Mouse (Mus musculus): Measurements from ENCODE around the gene Sf1. TPM values are rescaled to one million over a fixed set of nuclear protein-coding genes. Genes with fewer than 3 reads are reported as not detected.

Gene Sf1
- total and polyA plus RNA-seq, 2 experiments from 2014 or later, result 70.5 to 95.5 TPM

GRCm38 (mm10) chr19:6419805-6420310 lies 56.4 kb downstream of the Sf1 start:
- Histone ChIP-seq H3K4me1 (ENCODE audit: insufficient read depth, low read length) (peaks cover 52% of the 10 kb centered on the region), H3K27me3 (ENCODE audit: insufficient read depth, low read length) (no peaks in the 10 kb centered on the region), H3K4me3 (ENCODE audit: low read depth, low read length) (peak overlapping the region; percentile 61), H3K27ac (ENCODE audit: low read depth, low read length) (peak overlapping the region; percentile 93), H3K9me3 (ENCODE audit: low read length) (no peaks in the 10 kb centered on the region), H3K36me3 (ENCODE audit: insufficient read depth, low read length) (no peaks in the 10 kb centered on the region), H3K9ac (replicated peaks; ENCODE audit: low read length, poor library complexity, severe bottlenecking) (peak overlapping the region; percentile 88), H3K4me2 (ENCODE audit: low read depth, low read length, poor library complexity, severe bottlenecking) (peak overlapping the region; percentile 91)
- DNase-seq (ENCODE audit: low spot score) (no peak), ATAC-seq (ENCODE audit: low FRiP score) (no peak)
- 29% methylated on average over 9 of the region's 9 CpGs for WGBS
- 0 out of 2 replicates have a peak, but pooled peaks have one; percentile 11 for TF ChIP-seq CTCF (IDR thresholded peaks at IDR 0.05)

DNA sequence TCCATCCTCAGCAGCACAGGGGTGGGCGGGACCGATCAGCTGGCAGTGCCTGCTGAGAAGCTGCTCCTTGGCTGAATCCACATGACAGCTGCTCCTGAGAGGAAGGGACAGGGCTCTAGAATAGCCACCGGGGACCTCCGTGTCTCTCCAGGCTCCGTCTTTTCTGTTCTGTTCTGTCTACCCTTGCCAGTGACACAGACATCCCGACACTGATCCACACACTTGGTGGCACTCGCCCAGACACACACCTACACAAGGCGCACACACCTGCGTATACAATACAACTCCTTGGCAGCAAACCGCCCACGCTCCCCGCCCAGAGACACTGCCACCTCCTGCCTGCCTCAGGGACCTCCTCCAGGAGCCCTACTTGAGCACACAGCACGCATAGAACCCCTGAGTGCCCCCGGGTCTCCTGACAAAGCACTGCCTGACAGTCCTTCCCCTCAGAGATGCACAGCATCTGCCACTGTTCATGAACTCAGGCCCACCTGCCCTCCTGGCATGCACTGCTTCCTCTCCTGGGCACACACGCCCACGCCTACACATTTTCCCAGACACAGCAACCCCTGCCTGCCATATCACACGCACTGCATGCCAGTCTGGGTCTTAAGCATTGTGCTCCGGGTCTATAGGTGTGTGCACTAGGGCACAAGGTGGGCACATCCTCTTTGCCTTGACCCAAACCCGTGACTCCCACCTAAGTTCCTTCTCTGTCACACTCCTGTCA lies 57.2 kb downstream of the Sf1 start:
- H3K9ac ChIP-seq (replicated peaks; ENCODE audit: low read length, poor library complexity, severe bottlenecking), result peak overlapping the region; percentile 88
- no peaks in the 10 kb centered on the region for H3K9me3 ChIP-seq (ENCODE audit: low read length)
- no peaks in the 10 kb centered on the region for H3K36me3 ChIP-seq (ENCODE audit: insufficient read depth, low read length)
- TF ChIP-seq CTCF (IDR thresholded peaks at IDR 0.05), result no peak
- H3K4me1 ChIP-seq (ENCODE audit: insufficient read depth, low read length), result peaks cover 52% of the 10 kb centered on the region
- WGBS, result 53% methylated on average over 18 of the region's 19 CpGs
- H3K27ac ChIP-seq (ENCODE audit: low read depth, low read length), result 0 out of 2 replicates have a peak overlapping the region, but pooled peaks have one; percentile 93
- peak overlapping the region; percentile 91 for H3K4me2 ChIP-seq (ENCODE audit: low read depth, low read length, poor library complexity, severe bottlenecking)
- no peak for DNase-seq (ENCODE audit: low spot score)
- H3K4me3 ChIP-seq (ENCODE audit: low read depth, low read length), result peak overlapping the region; percentile 61
- no peaks in the 10 kb centered on the region for H3K27me3 ChIP-seq (ENCODE audit: insufficient read depth, low read length)
- ATAC-seq (ENCODE audit: low FRiP score), result no peak

- peak overlapping the region; percentile 91 for H3K4me2 ChIP-seq (ENCODE audit: low read depth, low read length, poor library complexity, severe bottlenecking)
- no peak overlapping the region for H3K27ac ChIP-seq (ENCODE audit: low read depth, low read length)
- no peaks in the 10 kb centered on the region for H3K27me3 ChIP-seq (ENCODE audit: insufficient read depth, low read length)
- peaks cover 46% of the 10 kb centered on the region for H3K4me1 ChIP-seq (ENCODE audit: insufficient read depth, low read length)
- no peak for TF ChIP-seq CTCF (IDR thresholded peaks at IDR 0.05)
- ATAC-seq (ENCODE audit: low FRiP score), result no peak
- H3K9ac ChIP-seq (replicated peaks; ENCODE audit: low read length, poor library complexity, severe bottlenecking), result peak overlapping the region; percentile 88
- 63% methylated on average over 9 of the region's 9 CpGs for WGBS
- no peaks in the 10 kb centered on the region for H3K36me3 ChIP-seq (ENCODE audit: insufficient read depth, low read length)
- H3K4me3 ChIP-seq (ENCODE audit: low read depth, low read length), result peak overlapping the region; percentile 61
- no peak for DNase-seq (ENCODE audit: low spot score)
- H3K9me3 ChIP-seq (ENCODE audit: low read length), result no peaks in the 10 kb centered on the region
These were observed 57.7 kb downstream of the Sf1 start for GRCm38 (mm10) chr19:6421211-6421590.

- H3K4me3 ChIP-seq (ENCODE audit: low read depth, low read length), result no peak overlapping the region
- H3K9me3 ChIP-seq (ENCODE audit: low read length), result no peaks in the 10 kb centered on the region
- no peak overlapping the region for H3K9ac ChIP-seq (replicated peaks; ENCODE audit: low read length, poor library complexity, severe bottlenecking)
- H3K4me1 ChIP-seq (ENCODE audit: insufficient read depth, low read length), result peaks cover 42% of the 10 kb centered on the region
- no peak for ATAC-seq (ENCODE audit: low FRiP score)
- no peaks in the 10 kb centered on the region for H3K36me3 ChIP-seq (ENCODE audit: insufficient read depth, low read length)
- H3K27ac ChIP-seq (ENCODE audit: low read depth, low read length), result no peak overlapping the region
- DNase-seq (ENCODE audit: low spot score), result no peak
- no peak for TF ChIP-seq CTCF (IDR thresholded peaks at IDR 0.05)
- no peaks in the 10 kb centered on the region for H3K27me3 ChIP-seq (ENCODE audit: insufficient read depth, low read length)
- 64% methylated on average over 7 of the region's 7 CpGs for WGBS
- peak overlapping the region; percentile 91; the same call in 1 of the 2 replicates for H3K4me2 ChIP-seq (ENCODE audit: low read depth, low read length, poor library complexity, severe bottlenecking)
These were observed 58.5 kb downstream of the Sf1 start for GRCm38 (mm10) chr19:6422014-6422413.

DNA sequence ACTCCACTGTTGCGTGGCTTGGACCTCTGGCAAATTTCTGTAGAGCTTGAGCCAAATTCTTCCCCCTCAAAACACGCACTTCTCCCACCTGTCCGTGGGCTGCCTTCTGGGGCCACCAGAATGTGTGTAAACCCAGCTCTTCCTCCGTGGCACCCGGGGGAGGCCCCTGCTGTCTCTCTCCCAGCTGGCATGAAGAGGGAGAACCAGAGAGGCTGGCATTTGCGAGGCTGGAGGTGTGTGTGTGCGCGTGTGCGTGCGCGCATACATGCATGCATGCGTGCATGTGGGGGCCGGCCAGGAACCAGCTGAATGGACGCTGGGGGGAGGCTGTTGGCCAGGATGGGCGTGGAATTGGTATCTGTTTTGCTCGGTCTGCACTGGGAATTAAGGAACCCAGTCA lies 59.8 kb downstream of the Sf1 start:
- Histone ChIP-seq H3K4me2 (ENCODE audit: low read depth, low read length, poor library complexity, severe bottlenecking) (no peak overlapping the region), H3K9ac (replicated peaks; ENCODE audit: low read length, poor library complexity, severe bottlenecking) (no peak overlapping the region), H3K27me3 (ENCODE audit: insufficient read depth, low read length) (no peaks in the 10 kb centered on the region), H3K36me3 (ENCODE audit: insufficient read depth, low read length) (peaks cover 2% of the 10 kb centered on the region; the same call in 1 of the 2 replicates), H3K4me1 (ENCODE audit: insufficient read depth, low read length) (peaks cover 48% of the 10 kb centered on the region), H3K4me3 (ENCODE audit: low read depth, low read length) (no peak overlapping the region), H3K27ac (ENCODE audit: low read depth, low read length) (no peak overlapping the region), H3K9me3 (ENCODE audit: low read length) (no peaks in the 10 kb centered on the region)
- WGBS, result 87% methylated on average over 16 of the region's 16 CpGs
- DNase-seq (ENCODE audit: low spot score) (no peak), ATAC-seq (ENCODE audit: low FRiP score) (no peak)
- TF ChIP-seq CTCF (IDR thresholded peaks at IDR 0.05), result no peak

DNA sequence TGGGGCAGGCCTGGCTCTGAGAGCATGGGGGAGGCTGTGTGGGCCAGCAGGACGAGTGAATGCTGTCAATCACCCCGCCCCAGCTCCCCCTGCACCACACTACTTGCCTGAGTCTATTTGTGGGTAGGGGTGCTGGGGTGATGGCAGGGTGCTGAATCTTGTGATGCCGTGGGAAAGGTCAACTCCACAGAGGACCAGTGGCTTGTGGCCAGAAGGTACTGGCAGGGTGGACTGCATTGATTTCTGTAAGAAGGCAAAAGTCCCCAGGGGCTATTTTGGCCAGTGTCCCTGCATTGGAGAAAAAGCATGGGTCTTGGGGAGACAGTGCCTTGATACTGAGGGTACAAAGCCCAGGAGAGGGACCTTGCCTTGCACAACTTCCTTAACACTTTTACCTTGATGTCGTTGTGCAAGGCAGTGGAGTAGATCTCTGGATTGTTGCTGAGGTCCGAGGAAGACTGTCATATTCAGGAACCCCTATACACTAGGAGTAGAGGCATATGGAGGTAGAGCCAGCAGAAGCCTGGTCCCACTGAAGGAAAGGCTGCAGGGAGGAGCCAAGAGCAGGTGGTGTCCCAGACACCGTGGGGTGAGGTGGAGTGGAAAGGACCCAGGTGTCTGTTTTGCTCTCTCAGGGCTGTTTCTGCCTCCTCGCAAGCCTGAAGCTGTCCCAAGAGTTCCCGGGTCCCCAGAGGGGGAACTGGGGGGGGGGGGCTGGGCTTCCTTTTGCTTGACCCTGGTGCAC lies 60.8 kb downstream of the Sf1 start:
- H3K36me3 ChIP-seq (ENCODE audit: insufficient read depth, low read length), result peaks cover 8% of the 10 kb centered on the region; the same call in 1 of the 2 replicates
- WGBS, result 55% methylated on average over 8 of the region's 8 CpGs
- TF ChIP-seq CTCF (IDR thresholded peaks at IDR 0.05), result no peak
- H3K27me3 ChIP-seq (ENCODE audit: insufficient read depth, low read length), result no peaks in the 10 kb centered on the region
- peaks cover 59% of the 10 kb centered on the region for H3K4me1 ChIP-seq (ENCODE audit: insufficient read depth, low read length)
- H3K9ac ChIP-seq (replicated peaks; ENCODE audit: low read length, poor library complexity, severe bottlenecking), result no peak overlapping the region
- no peak overlapping the region for H3K4me3 ChIP-seq (ENCODE audit: low read depth, low read length)
- DNase-seq (ENCODE audit: low spot score), result no peak
- ATAC-seq (ENCODE audit: low FRiP score), result no peak
- H3K27ac ChIP-seq (ENCODE audit: low read depth, low read length), result no peak overlapping the region
- no peaks in the 10 kb centered on the region for H3K9me3 ChIP-seq (ENCODE audit: low read length)
- H3K4me2 ChIP-seq (ENCODE audit: low read depth, low read length, poor library complexity, severe bottlenecking), result no peak overlapping the region

All from midbrain, postnatal 0 days (tissue).